Mouse (Mus musculus): ENCODE data around the gene Hoxc4.

Gene Hoxc4

DNA sequence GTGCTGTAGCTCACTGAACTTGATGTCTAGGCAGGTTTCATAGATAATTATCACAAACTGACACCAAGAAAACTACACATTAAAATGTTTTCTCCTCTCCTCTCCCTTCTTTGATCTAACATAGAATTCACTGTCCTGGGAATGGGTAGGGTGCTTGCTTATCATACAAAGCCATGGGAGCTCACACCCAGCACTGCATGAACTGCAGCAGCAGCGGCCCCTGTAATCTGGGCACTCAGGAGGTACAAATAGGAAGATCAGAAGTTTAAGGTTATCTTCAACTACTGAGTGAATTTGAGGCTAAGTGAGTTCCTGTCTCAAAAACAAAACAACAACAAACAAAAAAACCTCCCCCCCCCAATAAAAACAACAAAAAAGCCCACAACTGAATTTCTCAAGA is 66.2 kb downstream of the Hoxc4 start:
- DNase-seq (ENCODE audit: low read depth), result no peak

DNA sequence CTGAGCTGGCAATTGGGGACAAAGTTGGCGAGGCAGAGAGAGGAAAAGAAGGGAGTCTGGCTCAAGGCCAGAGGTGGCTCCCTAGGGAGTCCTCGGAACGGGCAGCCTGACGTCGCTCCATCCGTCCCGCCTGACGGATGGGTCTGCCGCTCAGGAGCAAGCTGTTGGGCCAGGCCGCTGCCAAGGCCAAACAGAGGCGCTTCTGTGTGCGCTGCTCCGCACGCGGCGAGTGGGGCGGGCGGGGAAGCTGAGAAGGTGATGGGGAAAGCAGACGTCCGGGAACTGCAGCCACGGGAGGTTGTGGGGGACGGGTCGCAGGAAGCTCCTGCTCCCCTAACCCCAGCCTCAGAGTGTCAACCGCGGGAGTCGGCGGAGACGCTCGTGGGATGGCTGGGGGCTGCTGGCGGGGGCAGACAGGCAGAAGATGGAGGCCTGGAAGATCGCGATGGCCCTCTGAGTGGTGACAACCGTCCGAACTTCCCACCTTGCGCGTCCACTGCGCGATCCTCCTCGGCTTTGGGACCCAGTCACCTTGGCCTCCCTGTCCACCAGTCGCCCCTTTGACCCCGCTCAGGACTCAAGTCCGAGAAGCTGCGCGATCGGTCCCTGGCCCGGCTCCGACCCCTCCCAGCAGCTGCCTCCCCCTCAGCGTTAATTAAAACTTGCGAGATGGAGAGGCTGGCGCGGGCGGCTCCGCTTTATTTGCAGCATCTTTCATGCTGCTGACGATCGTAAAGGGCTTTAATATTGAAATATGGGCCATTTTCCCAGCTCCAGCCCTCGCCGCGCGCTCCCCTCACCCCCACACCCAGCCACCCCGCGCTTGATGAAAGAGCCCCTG is 67.3 kb downstream of the Hoxc4 start:
- DNase-seq (ENCODE audit: low read depth), result no peak
